Mouse (Mus musculus): ENCODE results near the gene Arl8a. TPM values are rescaled to one million over a fixed set of nuclear protein-coding genes. Genes with fewer than 3 reads are reported as not detected.

The Arl8a gene
- total and polyA plus RNA-seq, 3 experiments: 20.1 to 32.5 (median 21.0) TPM

DNA sequence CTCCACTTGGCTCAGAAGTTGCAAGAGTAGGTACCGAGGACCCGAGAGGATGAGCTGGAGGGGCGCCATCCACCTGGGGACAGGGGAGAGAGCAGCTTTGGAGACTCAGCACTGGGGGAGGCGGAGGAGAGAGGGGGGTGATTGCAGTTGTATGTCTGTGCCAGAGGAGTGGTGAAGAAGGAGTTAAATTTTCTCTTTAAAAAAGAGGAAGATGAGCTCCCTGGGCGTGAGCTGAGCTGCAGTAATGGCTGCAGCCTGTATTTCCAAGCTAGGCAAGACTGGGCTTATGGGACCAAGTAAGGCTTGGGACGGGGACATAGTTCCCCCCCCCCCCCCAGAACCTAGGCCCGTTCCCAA lies 1.1 kb downstream of the Arl8a start:
- H3K4me1 ChIP-seq (ENCODE audit: control insufficient read depth, insufficient read depth, low read length): peaks cover 3% of the 10 kb centered on the region; the same call in 1 of the 2 replicates
- H3K79me2 ChIP-seq (replicated peaks; ENCODE audit: control insufficient read depth, insufficient read depth, low read length): no peaks in the 10 kb centered on the region; the same call in 1 of the 2 replicates
- WGBS: 17% methylated on average over 7 of the region's 7 CpGs
- no peaks in the 10 kb centered on the region; the same call in 1 of the 2 replicates for H3K36me3 ChIP-seq (ENCODE audit: control insufficient read depth, insufficient read depth, low read length)
- peak overlapping the region; percentile 93 for H3K9ac ChIP-seq (ENCODE audit: low read depth, low read length)
- H3K4me3 ChIP-seq: peak overlapping the region; percentile 96
- TF ChIP-seq CTCF (IDR thresholded peaks at IDR 0.05) (no peak), POLR2A (IDR thresholded peaks at IDR 0.05; ENCODE audit: insufficient read depth, low read depth, low read length) (no peak), EP300 (IDR thresholded peaks at IDR 0.05; ENCODE audit: insufficient read depth, low read depth, low read length) (no peak)
- no peaks in the 10 kb centered on the region for H3K27me3 ChIP-seq (ENCODE audit: control insufficient read depth, insufficient read depth, low read length)
- no peak for DNase-seq
- H3K27ac ChIP-seq: peak overlapping the region; percentile 92
- intact Hi-C loops (cut with DNase I): no loop called here

DNA sequence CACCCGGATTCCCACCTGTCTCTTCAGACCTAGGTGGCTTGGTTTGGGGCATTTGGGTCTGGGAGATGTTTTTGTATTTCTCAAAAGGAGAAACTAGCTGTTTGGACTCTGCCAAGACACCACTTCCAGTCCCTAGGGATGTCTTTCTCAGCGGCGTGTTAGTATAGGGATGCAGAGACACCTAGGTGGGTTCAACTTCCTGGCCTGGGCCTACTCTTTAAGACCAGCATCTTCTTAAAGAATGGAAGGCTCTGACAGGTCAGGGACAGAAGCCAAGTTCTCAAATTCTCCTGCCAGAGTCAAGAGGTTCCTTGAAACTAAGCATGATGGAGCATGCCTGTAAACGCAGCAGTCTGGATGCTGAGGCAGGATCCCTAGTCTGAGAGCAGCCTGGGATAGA lies 1.9 kb downstream of the Arl8a start:
- H3K9ac ChIP-seq (ENCODE audit: low read depth, low read length): no peak overlapping the region

DNA sequence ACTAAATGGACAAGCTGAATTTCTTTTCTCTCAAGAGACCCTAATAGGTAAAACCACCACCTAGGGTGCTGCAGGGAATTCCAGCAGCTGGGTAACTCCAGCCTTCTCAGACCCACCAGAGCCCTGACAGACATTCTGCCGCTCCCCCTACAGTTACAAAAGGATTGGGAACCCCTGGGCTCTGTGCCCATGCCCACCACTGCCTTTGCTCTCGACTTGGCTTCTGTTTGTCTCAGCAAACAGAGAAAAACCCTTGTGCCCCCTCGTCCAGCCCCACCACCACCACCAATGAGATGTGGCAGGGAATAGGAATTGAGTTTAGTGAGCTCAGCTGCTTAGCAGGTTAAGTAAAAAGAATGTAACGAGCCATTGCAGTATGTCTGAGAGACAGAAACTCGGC lies 2.4 kb downstream of the Arl8a start:
- Histone ChIP-seq H3K4me1 (ENCODE audit: control insufficient read depth, insufficient read depth, low read length) (peaks cover 4% of the 10 kb centered on the region; the same call in 1 of the 2 replicates), H3K4me3 (no peak overlapping the region), H3K79me2 (replicated peaks; ENCODE audit: control insufficient read depth, insufficient read depth, low read length) (no peaks in the 10 kb centered on the region; the same call in 1 of the 2 replicates), H3K27me3 (ENCODE audit: control insufficient read depth, insufficient read depth, low read length) (no peaks in the 10 kb centered on the region), H3K36me3 (ENCODE audit: control insufficient read depth, insufficient read depth, low read length) (no peaks in the 10 kb centered on the region; the same call in 1 of the 2 replicates), H3K9ac (ENCODE audit: low read depth, low read length) (no peak overlapping the region), H3K27ac (no peak overlapping the region)
- intact Hi-C loops (cut with DNase I): no loop called here
- 77% methylated on average over 5 of the region's 5 CpGs for WGBS
- TF ChIP-seq CTCF (IDR thresholded peaks at IDR 0.05) (no peak), EP300 (IDR thresholded peaks at IDR 0.05; ENCODE audit: insufficient read depth, low read depth, low read length) (no peak), POLR2A (IDR thresholded peaks at IDR 0.05; ENCODE audit: insufficient read depth, low read depth, low read length) (no peak)
- DNase-seq: no peak

More for the DNA sequence above, 1.9 kb downstream of the Arl8a start:
- TF ChIP-seq CTCF (IDR thresholded peaks at IDR 0.05) (no peak), EP300 (IDR thresholded peaks at IDR 0.05; ENCODE audit: insufficient read depth, low read depth, low read length) (no peak), POLR2A (IDR thresholded peaks at IDR 0.05; ENCODE audit: insufficient read depth, low read depth, low read length) (no peak)
- WGBS: 34% methylated on average over 4 of the region's 4 CpGs
- intact Hi-C loops (cut with DNase I): no loop called here
- peak overlapping the region; percentile 96 for H3K4me3 ChIP-seq
- H3K27ac ChIP-seq: no peak overlapping the region; the same call in 1 of the 2 replicates
- no peaks in the 10 kb centered on the region for H3K27me3 ChIP-seq (ENCODE audit: control insufficient read depth, insufficient read depth, low read length)
- peaks cover 3% of the 10 kb centered on the region; the same call in 1 of the 2 replicates for H3K4me1 ChIP-seq (ENCODE audit: control insufficient read depth, insufficient read depth, low read length)
- no peak for DNase-seq
- H3K79me2 ChIP-seq (replicated peaks; ENCODE audit: control insufficient read depth, insufficient read depth, low read length): no peaks in the 10 kb centered on the region; the same call in 1 of the 2 replicates
- no peaks in the 10 kb centered on the region; the same call in 1 of the 2 replicates for H3K36me3 ChIP-seq (ENCODE audit: control insufficient read depth, insufficient read depth, low read length)

- Histone ChIP-seq H3K4me1 (ENCODE audit: control insufficient read depth, insufficient read depth, low read length) (peaks cover 4% of the 10 kb centered on the region), H3K27me3 (ENCODE audit: control insufficient read depth, insufficient read depth, low read length) (no peaks in the 10 kb centered on the region), H3K4me3 (no peak overlapping the region), H3K79me2 (replicated peaks; ENCODE audit: control insufficient read depth, insufficient read depth, low read length) (no peaks in the 10 kb centered on the region), H3K27ac (no peak overlapping the region), H3K36me3 (ENCODE audit: control insufficient read depth, insufficient read depth, low read length) (no peaks in the 10 kb centered on the region), H3K9ac (ENCODE audit: low read depth, low read length) (no peak overlapping the region)
- WGBS: 42% methylated on average over 13 of the region's 13 CpGs
- intact Hi-C loops (cut with DNase I): loop anchor here (1.0 to 2.0 kb wide), 2 partner anchors 105 to 215 kb away; no protein-coding TSS in a partner anchor
- no peak for DNase-seq
- TF ChIP-seq CTCF (IDR thresholded peaks at IDR 0.05) (no peak), POLR2A (IDR thresholded peaks at IDR 0.05; ENCODE audit: insufficient read depth, low read depth, low read length) (no peak), EP300 (IDR thresholded peaks at IDR 0.05; ENCODE audit: insufficient read depth, low read depth, low read length) (no peak)
Observed at GRCm38 (mm10) chr1:135154011-135154410, 7.4 kb downstream of the Arl8a start.

GRCm38 (mm10) chr1:135154411-135154959 lies 7.9 kb downstream of the Arl8a start:
- peak; percentile 78 for DNase-seq
- Histone ChIP-seq H3K27me3 (ENCODE audit: control insufficient read depth, insufficient read depth, low read length) (no peaks in the 10 kb centered on the region), H3K36me3 (ENCODE audit: control insufficient read depth, insufficient read depth, low read length) (no peaks in the 10 kb centered on the region), H3K27ac (peak overlapping the region; percentile 62), H3K79me2 (replicated peaks; ENCODE audit: control insufficient read depth, insufficient read depth, low read length) (no peaks in the 10 kb centered on the region), H3K9ac (ENCODE audit: low read depth, low read length) (no peak overlapping the region), H3K4me3 (no peak overlapping the region), H3K4me1 (ENCODE audit: control insufficient read depth, insufficient read depth, low read length) (peaks cover 4% of the 10 kb centered on the region)
- WGBS: 6% methylated on average over 14 of the region's 14 CpGs
- intact Hi-C loops (cut with DNase I): loop anchor here (1.0 to 2.0 kb wide), 2 partner anchors 105 to 214 kb away; no protein-coding TSS in a partner anchor
- peak; percentile 97 for TF ChIP-seq CTCF (IDR thresholded peaks at IDR 0.05)
- TF ChIP-seq POLR2A (IDR thresholded peaks at IDR 0.05; ENCODE audit: insufficient read depth, low read depth, low read length): peak; percentile 32; the same call in 1 of the 2 replicates
- TF ChIP-seq EP300 (IDR thresholded peaks at IDR 0.05; ENCODE audit: insufficient read depth, low read depth, low read length): 0 out of 2 replicates have a peak, but pooled peaks have one; percentile 47

DNA sequence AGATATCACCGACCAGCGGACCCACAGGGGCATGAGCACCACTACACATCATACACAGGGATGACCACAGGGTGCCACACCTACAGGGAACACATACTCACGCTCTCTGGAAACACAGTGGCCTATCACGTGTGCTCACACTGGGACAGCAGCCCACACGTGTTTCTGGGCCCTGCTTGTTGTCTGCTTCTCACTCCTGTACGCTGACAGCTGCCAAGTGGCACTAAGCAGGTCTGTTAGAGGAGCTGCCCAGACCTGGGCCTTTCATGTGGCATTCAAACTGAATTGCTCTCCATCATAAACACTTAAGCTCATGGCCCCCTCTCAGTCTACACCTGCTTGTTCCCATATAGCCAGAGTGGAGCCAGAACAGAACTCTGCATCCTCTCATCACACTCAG lies 9.7 kb downstream of the Arl8a start:
- Histone ChIP-seq H3K27me3 (ENCODE audit: control insufficient read depth, insufficient read depth, low read length) (no peaks in the 10 kb centered on the region; the same call in 1 of the 2 replicates), H3K27ac (no peak overlapping the region), H3K4me1 (ENCODE audit: control insufficient read depth, insufficient read depth, low read length) (peaks cover 4% of the 10 kb centered on the region), H3K36me3 (ENCODE audit: control insufficient read depth, insufficient read depth, low read length) (no peaks in the 10 kb centered on the region), H3K4me3 (no peak overlapping the region), H3K9ac (ENCODE audit: low read depth, low read length) (no peak overlapping the region), H3K79me2 (replicated peaks; ENCODE audit: control insufficient read depth, insufficient read depth, low read length) (no peaks in the 10 kb centered on the region)
- intact Hi-C loops (cut with DNase I): no loop called here
- TF ChIP-seq CTCF (IDR thresholded peaks at IDR 0.05) (no peak), EP300 (IDR thresholded peaks at IDR 0.05; ENCODE audit: insufficient read depth, low read depth, low read length) (peak; percentile 100), POLR2A (IDR thresholded peaks at IDR 0.05; ENCODE audit: insufficient read depth, low read depth, low read length) (0 out of 2 replicates have a peak, but pooled peaks have one; percentile 23)
- whole genome bisulfite sequencing: 70% methylated on average over 6 of the region's 6 CpGs
- DNase-seq: peak; percentile 65 to 77
